Mouse (Mus musculus) ES-E14 (cell line): ENCODE results near the gene Dock2.

ENCODE experiments used
- MAFK ChIP-seq: IDR thresholded peaks from 2 replicates; pipeline ENCODE4 v1.6.1; 2014; ENCODE audit warnings: mild to moderate bottlenecking, low read depth, low read length, inconsistent platforms; ENCODE audit not compliant: insufficient read depth
- ZC3H11A ChIP-seq: IDR thresholded peaks from 2 replicates; pipeline ENCODE4 v1.6.1; 2012; ENCODE audit warnings: low read depth, mild to moderate bottlenecking, inconsistent platforms, low read length, borderline replicate concordance

DNA sequence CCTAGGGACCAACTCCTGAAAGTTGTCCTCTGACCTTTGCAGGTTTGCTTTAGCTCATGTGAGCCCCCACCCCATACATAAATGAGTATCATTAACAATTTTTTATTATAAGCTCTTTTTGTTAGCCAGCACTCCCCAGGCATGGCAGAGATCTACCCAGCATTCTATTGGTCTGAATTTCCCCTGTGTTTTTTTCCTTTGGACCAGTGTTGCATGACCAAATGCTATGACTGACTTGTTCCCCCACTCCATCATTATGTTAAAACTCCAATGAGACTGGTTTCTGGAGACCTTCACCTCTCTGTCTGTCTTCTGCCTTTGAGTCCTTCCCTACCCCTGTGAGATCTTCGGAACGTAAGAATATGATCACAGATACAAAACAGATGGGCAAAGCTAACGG, 588.5 kb downstream of the Dock2 start:
- TF ChIP-seq MAFK (no peak), ZC3H11A (no peak)
